Comparison of ENCODE assay signal across 7 mouse cellular contexts in the genomic region with DNA sequence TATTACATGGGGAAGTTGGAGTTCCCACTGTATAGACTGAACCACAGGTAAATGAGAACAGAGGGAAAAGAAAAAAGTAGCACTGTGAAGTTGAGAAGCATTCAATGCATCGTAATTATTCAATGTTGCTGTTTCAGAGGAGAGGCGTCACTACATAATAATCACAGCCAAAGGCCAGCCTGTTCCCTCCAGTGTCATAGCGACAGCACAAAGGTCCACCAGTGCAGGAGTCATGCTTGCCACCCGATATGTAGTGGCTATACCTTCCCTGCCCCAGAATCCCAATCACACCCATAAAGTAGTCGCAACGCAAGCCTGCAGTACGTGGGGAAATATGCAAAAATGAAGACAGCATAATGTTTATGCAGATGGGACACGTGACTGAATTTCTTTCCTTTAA.
DNase-seq lines count a peak whose midpoint lies in the region; ATAC-seq and TF ChIP-seq lines count a peak whose summit lies in the region.

No protein-coding gene starts in this region.

- intact Hi-C loops in left cerebral cortex, adult 2 months (cut with DNase I), result no loop called here

- peaks cover 11% of the 10 kb centered on the region for H3K4me1 ChIP-seq in forebrain, embryonic 12.5 days
- peaks cover 6% of the 10 kb centered on the region; the same call in 1 of the 2 replicates for H3K4me1 ChIP-seq in intestine, embryonic 16.5 days (ENCODE audit: control insufficient read depth, insufficient read depth, low read length)
- peaks cover 28% of the 10 kb centered on the region for H3K4me1 ChIP-seq in neural tube, embryonic 13.5 days (replicated peaks)

- H3K9me3 ChIP-seq in forebrain, embryonic 12.5 days, result no peaks in the 10 kb centered on the region
- no peaks in the 10 kb centered on the region for H3K9me3 ChIP-seq in intestine, embryonic 16.5 days (ENCODE audit: control insufficient read depth, low read length)
- H3K9me3 ChIP-seq in neural tube, embryonic 13.5 days, result no peaks in the 10 kb centered on the region

- ATAC-seq in forebrain, embryonic 12.5 days (ENCODE audit: low FRiP score), result no peak
- ATAC-seq in intestine, embryonic 16.5 days, result peak; percentile 69
- no peak for ATAC-seq in neural tube, embryonic 13.5 days (ENCODE audit: low read depth)

- DNase-seq in left cerebral cortex, adult 2 months (ENCODE audit: extremely low spot score in 1 of 2, low spot score in 2 of 2), result no peak
- no peak for DNase-seq in left cerebral cortex, adult 9 months (ENCODE audit: low spot score in 2 of 2)
- DNase-seq in spleen, postnatal 10 days (ENCODE audit: low spot score in 2 of 2), result no peak
- DNase-seq in gastrocnemius, postnatal 25 days, result no peak

- H3K27ac ChIP-seq in left cerebral cortex, adult 2 months, result peak overlapping the region; percentile 44; the same call in 1 of the 2 replicates
- peak overlapping the region; percentile 69; the same call in 1 of the 2 replicates for H3K27ac ChIP-seq in forebrain, embryonic 12.5 days
- H3K27ac ChIP-seq in intestine, embryonic 16.5 days (ENCODE audit: low read length), result peak overlapping the region; percentile 85
- peak overlapping the region; percentile 71 for H3K27ac ChIP-seq in neural tube, embryonic 13.5 days (replicated peaks)

- no peak overlapping the region for H3K4me2 ChIP-seq in forebrain, embryonic 12.5 days
- H3K4me2 ChIP-seq in intestine, embryonic 16.5 days (ENCODE audit: low read depth, low read length), result no peak overlapping the region
- no peak overlapping the region for H3K4me2 ChIP-seq in neural tube, embryonic 13.5 days

- H3K36me3 ChIP-seq in forebrain, embryonic 12.5 days (replicated peaks), result peaks cover 21% of the 10 kb centered on the region
- 0 out of 2 replicates have a peak, but pooled peaks cover 3% of the 10 kb centered on the region for H3K36me3 ChIP-seq in intestine, embryonic 16.5 days (ENCODE audit: control insufficient read depth, insufficient read depth, low read length)
- peaks cover 21% of the 10 kb centered on the region for H3K36me3 ChIP-seq in neural tube, embryonic 13.5 days

- H3K4me3 ChIP-seq in left cerebral cortex, adult 2 months, result no peak overlapping the region
- no peak overlapping the region for H3K4me3 ChIP-seq in forebrain, embryonic 12.5 days (replicated peaks)
- H3K4me3 ChIP-seq in intestine, embryonic 16.5 days (ENCODE audit: low read length), result no peak overlapping the region
- no peak overlapping the region for H3K4me3 ChIP-seq in neural tube, embryonic 13.5 days

- no peak overlapping the region for H3K9ac ChIP-seq in forebrain, embryonic 12.5 days
- no peak overlapping the region for H3K9ac ChIP-seq in intestine, embryonic 16.5 days (ENCODE audit: low read depth, low read length)
- no peak overlapping the region for H3K9ac ChIP-seq in neural tube, embryonic 13.5 days

- no peak for TF ChIP-seq CTCF in left cerebral cortex, adult 2 months (IDR thresholded peaks at IDR 0.05)

- WGBS in forebrain, embryonic 12.5 days, result 74% methylated on average over 8 of the region's 8 CpGs
- 67% methylated on average over 8 of the region's 8 CpGs for WGBS in intestine, embryonic 16.5 days
- WGBS in neural tube, embryonic 13.5 days, result 49% methylated on average over 8 of the region's 8 CpGs

- no peaks in the 10 kb centered on the region for H3K27me3 ChIP-seq in forebrain, embryonic 12.5 days
- H3K27me3 ChIP-seq in intestine, embryonic 16.5 days (replicated peaks; ENCODE audit: control insufficient read depth, insufficient read depth, low read length), result no peaks in the 10 kb centered on the region
- H3K27me3 ChIP-seq in neural tube, embryonic 13.5 days, result no peaks in the 10 kb centered on the region
